Mouse (Mus musculus): ENCODE data around the gene Smurf2. TPM values are rescaled to one million over a fixed set of nuclear protein-coding genes. Genes with fewer than 3 reads are reported as not detected.
A peak's percentile ranks its signal among the peaks of the same experiment; 100 is the strongest.
"Not testable (repeated sequence)": the region's sequence is repeated elsewhere in the genome, so short reads cannot be mapped to it uniquely, and the experiment has no call there.

Smurf2 gene
- polyA plus RNA-seq, 1 experiment from 2014 or later = 12.4 TPM

DNA sequence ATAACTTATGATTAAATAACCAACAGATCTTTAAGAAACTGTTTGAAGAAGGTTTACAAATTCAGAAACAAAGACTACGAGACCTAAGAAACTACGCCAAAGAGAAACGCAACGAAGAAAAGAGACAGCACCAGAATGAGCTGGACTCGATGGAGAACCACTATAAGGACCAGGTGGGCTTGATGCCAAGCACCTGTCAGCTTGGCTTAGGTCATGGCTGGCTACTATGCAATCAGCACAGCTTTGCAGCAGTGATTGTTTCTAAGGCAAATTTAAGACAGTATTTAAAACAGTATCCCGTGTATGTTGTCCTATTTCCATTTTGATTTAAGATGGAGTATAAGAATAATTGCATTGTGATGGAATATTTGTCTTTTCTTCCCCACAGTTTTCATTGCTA lies 102.7 kb downstream of the Smurf2 start:
- H3K36me3 ChIP-seq (replicated peaks) = peaks cover 98% of the 10 kb centered on the region
- H3K9me3 ChIP-seq = no peaks in the 10 kb centered on the region
- H3K27ac ChIP-seq (replicated peaks) = no peak overlapping the region
- WGBS = 95% methylated on average over 6 of the region's 6 CpGs
- no peaks in the 10 kb centered on the region for H3K27me3 ChIP-seq (replicated peaks; ENCODE audit: low read depth, poor library complexity, severe bottlenecking)
- H3K4me3 ChIP-seq = no peak overlapping the region
- H3K4me1 ChIP-seq = peaks cover 14% of the 10 kb centered on the region
- no peak for DNase-seq (ENCODE audit: low spot score)

DNA sequence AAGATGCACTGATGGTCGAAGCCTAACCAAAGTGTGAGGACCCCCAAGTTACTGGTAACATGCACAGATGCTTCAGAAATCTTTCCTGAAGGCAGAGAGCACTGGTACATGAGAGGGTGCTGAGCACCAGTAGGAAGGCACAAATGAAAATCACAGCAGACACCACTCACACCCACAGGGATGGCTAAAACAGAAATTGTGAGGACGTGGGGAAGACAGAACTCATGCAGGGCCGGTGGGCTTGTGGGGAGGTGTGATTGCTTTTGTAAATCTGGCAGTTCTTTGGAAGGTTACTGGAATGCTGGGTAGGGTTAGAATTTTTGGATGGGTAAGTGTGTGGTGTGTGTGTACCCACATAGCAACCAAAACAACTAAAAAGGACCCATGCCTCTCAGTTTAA lies 103.4 kb downstream of the Smurf2 start:
- no peaks in the 10 kb centered on the region for H3K9me3 ChIP-seq
- WGBS = 92% methylated on average over 3 of the region's 3 CpGs

DNA sequence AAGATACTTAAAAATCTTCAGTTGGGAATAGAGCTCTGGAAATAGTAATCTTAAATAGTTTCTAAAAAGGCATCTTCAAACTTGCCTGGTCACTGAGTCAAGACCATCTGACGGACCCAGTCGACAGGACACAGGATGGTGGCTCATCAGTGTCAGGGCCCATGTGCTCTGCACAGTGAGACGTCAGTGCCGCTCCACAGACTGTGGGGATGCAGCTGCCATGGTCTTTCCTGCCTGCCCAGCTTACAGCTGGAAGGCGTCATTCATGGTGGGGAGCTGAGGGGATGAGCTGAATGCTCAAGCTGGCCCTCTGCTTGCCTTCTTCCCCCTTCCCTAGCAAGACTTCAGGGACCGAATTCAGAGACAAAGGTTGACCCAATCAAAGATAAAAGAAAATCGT lies 104.2 kb downstream of the Smurf2 start:
- peaks cover 100% of the 10 kb centered on the region for H3K36me3 ChIP-seq (replicated peaks)
- peaks cover 14% of the 10 kb centered on the region for H3K4me1 ChIP-seq
- no peak overlapping the region for H3K27ac ChIP-seq (replicated peaks)
- no peak for DNase-seq (ENCODE audit: low spot score)
- WGBS = 85% methylated on average over 7 of the region's 7 CpGs
- no peaks in the 10 kb centered on the region for H3K27me3 ChIP-seq (replicated peaks; ENCODE audit: low read depth, poor library complexity, severe bottlenecking)
- H3K4me3 ChIP-seq = no peak overlapping the region
- no peaks in the 10 kb centered on the region for H3K9me3 ChIP-seq

More for the DNA sequence above, 103.4 kb downstream of the Smurf2 start:
- no peak overlapping the region for H3K27ac ChIP-seq (replicated peaks)
- H3K4me1 ChIP-seq = peaks cover 14% of the 10 kb centered on the region
- H3K27me3 ChIP-seq (replicated peaks; ENCODE audit: low read depth, poor library complexity, severe bottlenecking) = no peaks in the 10 kb centered on the region
- peaks cover 98% of the 10 kb centered on the region for H3K36me3 ChIP-seq (replicated peaks)
- no peak overlapping the region for H3K4me3 ChIP-seq
- DNase-seq (ENCODE audit: low spot score) = no peak

DNA sequence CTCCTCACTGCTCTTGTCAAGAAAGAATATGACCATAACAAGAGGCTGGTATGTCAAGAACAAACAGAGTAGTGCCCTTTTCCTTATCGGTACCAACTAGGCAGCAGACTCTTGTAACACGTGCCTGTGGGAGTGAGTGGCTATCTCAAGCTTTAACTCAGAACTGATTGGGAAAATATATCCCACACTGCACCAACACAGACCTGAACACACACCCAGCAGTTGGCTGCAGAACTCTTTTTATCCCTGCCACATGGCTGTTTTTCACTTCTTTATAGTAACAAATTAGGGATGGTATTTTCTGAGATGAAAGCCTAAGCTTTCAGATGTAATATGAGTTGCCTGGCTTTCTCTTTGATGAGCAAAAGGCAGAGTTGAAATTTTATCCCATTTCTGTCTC lies 104.8 kb downstream of the Smurf2 start:
- WGBS = 88% methylated on average over 2 of the region's 2 CpGs
- no peak for DNase-seq (ENCODE audit: low spot score)
- H3K27ac ChIP-seq (replicated peaks) = no peak overlapping the region
- no peaks in the 10 kb centered on the region for H3K27me3 ChIP-seq (replicated peaks; ENCODE audit: low read depth, poor library complexity, severe bottlenecking)
- no peaks in the 10 kb centered on the region for H3K9me3 ChIP-seq
- H3K4me3 ChIP-seq = no peak overlapping the region
- H3K4me1 ChIP-seq = peaks cover 14% of the 10 kb centered on the region
- H3K36me3 ChIP-seq (replicated peaks) = peaks cover 100% of the 10 kb centered on the region

DNA sequence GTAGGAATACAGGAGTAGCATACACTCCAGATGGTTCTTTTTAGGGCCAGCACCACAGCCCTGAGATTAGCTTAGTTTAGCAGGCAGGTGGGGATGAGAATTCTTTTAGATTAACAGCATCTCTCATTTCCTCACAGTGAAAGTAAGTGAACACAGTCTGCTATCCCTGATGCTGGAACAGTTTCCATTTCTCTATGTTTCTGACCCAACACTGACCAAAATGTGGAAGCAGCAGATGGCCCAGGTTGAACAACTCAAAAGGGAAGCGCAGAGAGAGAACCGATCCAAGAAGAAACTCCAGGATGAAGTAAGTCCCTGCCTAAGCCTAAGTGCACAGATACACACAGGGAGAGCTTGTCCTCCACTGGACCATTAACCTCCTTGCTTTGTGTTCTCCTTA lies 105.2 kb downstream of the Smurf2 start:
- 93% methylated on average over 2 of the region's 2 CpGs for WGBS

DNA sequence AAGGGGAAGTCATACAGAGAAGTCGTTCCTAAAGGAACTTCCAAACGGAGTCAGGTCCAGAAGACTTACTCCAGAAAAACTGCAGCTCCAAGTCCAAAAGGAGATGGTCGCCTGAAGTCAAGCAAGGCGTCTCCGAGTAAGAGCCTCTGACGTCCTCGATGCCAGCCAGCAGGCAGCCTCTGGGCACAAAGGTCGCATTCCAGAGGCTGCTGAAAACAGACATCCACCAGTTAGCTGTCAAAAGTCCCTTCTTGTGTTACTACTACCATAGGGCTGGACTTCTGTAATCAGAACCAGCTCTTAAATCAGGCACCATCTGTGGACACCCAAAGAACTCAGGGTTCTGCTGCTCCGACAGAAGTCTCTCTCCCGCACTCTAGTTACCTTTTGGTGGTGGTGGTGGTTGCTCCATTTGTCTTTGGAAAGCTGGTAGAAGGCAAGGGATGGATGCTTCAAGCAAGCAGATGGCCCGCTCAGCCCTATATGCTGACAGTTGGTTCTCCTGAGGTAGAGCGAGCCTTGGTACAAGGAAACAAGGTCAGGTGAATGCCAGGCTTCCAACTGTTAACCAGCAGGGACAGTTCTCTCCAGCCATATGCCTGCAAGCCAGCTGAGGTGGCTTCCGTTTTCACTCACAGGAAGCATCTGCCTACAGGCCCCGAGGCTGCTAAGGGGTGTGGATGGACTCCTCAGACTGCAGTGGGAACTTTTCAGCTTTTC lies 105.8 kb downstream of the Smurf2 start:
- Histone ChIP-seq H3K36me3 (replicated peaks) (peaks cover 100% of the 10 kb centered on the region), H3K4me1 (peaks cover 14% of the 10 kb centered on the region), H3K4me3 (no peak overlapping the region), H3K9me3 (no peaks in the 10 kb centered on the region), H3K27ac (replicated peaks) (no peak overlapping the region), H3K27me3 (replicated peaks; ENCODE audit: low read depth, poor library complexity, severe bottlenecking) (no peaks in the 10 kb centered on the region)
- 61% methylated on average over 14 of the region's 14 CpGs for WGBS
- DNase-seq (ENCODE audit: low spot score) = peak; percentile 24

More for the DNA sequence above, 105.2 kb downstream of the Smurf2 start:
- Histone ChIP-seq H3K27ac (replicated peaks) (no peak overlapping the region), H3K4me1 (peaks cover 14% of the 10 kb centered on the region), H3K36me3 (replicated peaks) (peaks cover 100% of the 10 kb centered on the region), H3K27me3 (replicated peaks; ENCODE audit: low read depth, poor library complexity, severe bottlenecking) (no peaks in the 10 kb centered on the region), H3K4me3 (no peak overlapping the region), H3K9me3 (no peaks in the 10 kb centered on the region)
- no peak for DNase-seq (ENCODE audit: low spot score)

DNA sequence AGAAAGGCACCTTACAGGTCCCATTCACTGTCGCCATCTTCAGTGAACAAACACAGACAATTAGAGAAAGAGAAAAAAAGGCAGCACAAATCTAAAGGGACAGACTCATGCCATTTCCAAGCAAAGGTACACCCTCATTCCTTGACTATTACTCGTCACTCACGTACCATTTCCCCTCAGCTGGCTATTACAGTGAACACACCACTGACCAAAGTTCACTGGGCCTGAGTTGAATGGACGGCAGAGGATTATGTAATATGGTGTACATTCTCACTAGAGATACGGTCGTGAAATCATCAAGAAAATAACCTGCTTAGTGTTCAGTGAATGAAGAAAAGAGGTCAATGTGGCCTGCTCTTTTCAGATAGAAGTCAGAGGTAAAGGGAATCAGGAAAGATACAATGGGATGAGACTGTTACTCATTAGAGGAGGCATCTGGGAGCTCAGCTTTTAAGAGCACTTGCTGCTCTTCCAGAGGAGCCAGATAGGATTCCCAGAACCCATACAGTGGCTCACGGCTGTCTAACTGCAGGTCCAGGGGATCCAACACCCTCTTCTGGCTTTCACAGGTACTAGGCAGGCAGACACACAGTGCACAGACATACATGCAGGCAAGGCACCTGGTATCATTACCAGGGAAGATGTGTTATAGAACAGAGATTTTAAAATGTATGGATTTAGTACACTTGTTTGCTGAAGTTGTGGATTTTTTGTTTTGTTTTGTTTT lies 107.9 kb downstream of the Smurf2 start:
- no peaks in the 10 kb centered on the region for H3K9me3 ChIP-seq
- peaks cover 99% of the 10 kb centered on the region for H3K36me3 ChIP-seq (replicated peaks)
- DNase-seq (ENCODE audit: low spot score) = no peak
- WGBS = 89% methylated on average over 7 of the region's 7 CpGs
- H3K4me3 ChIP-seq = no peak overlapping the region
- no peaks in the 10 kb centered on the region for H3K27me3 ChIP-seq (replicated peaks; ENCODE audit: low read depth, poor library complexity, severe bottlenecking)
- no peak overlapping the region for H3K27ac ChIP-seq (replicated peaks)
- H3K4me1 ChIP-seq = peaks cover 14% of the 10 kb centered on the region

DNA sequence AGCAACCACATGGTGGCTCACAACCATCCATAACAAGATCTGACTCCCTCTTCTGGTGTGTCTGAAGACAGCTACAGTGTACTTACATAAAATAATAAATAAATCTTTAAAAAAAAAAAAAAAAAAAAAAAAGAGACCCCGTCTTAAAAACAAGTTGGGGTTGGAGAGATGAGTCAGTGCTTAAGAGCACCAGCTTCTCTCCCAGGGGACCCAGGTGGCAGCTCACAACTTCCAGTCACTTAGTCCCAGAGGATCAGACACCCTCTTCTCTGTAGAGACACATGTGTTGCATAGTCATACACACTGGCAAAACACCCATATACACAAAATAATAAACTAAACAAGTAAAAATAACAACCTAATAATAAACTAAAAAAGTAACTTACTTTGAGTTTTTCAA lies 113.1 kb downstream of the Smurf2 start:
- not testable (repeated sequence) for DNase-seq (ENCODE audit: low spot score); H3K27me3 ChIP-seq (replicated peaks; ENCODE audit: low read depth, poor library complexity, severe bottlenecking); H3K4me1 ChIP-seq; H3K9me3 ChIP-seq; H3K4me3 ChIP-seq; H3K27ac ChIP-seq (replicated peaks)
- peaks cover 88% of the 10 kb centered on the region for H3K36me3 ChIP-seq (replicated peaks)
- 85% methylated on average over 1 of the region's 1 CpGs for whole genome bisulfite sequencing

DNA sequence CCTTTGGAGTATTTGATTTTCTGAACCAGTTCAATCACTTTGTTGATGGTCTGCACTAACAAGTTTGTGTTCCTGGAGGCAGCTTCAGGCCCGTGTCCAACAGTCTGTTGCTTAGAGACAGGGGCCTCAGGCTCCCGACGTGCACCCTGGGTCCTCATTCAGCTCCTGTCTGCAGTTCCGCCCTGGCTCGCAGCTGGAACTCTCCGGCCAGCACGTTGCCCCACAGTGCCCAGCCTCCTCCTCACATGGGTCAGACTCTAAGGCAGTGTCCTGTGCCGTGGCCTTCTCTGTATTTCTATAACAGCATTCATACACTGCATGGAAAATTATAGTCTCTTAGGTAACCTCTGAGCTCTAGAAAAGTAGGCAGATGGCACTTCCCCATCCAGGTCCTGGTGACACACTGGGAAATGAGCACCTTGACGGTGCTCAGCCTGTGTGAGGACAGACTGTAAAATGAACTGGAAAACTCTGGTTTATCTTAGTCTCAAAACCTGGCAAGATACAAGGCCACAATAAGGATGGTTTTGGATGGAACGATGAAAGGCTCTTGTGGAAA lies 118.4 kb downstream of the Smurf2 start:
- Histone ChIP-seq H3K27me3 (replicated peaks; ENCODE audit: low read depth, poor library complexity, severe bottlenecking) (no peaks in the 10 kb centered on the region), H3K9me3 (peaks cover 6% of the 10 kb centered on the region), H3K27ac (replicated peaks) (no peak overlapping the region), H3K4me1 (no peaks in the 10 kb centered on the region), H3K36me3 (replicated peaks) (peaks cover 91% of the 10 kb centered on the region), H3K4me3 (no peak overlapping the region)
- 91% methylated on average over 10 of the region's 10 CpGs for WGBS
- DNase-seq (ENCODE audit: low spot score) = no peak

DNA sequence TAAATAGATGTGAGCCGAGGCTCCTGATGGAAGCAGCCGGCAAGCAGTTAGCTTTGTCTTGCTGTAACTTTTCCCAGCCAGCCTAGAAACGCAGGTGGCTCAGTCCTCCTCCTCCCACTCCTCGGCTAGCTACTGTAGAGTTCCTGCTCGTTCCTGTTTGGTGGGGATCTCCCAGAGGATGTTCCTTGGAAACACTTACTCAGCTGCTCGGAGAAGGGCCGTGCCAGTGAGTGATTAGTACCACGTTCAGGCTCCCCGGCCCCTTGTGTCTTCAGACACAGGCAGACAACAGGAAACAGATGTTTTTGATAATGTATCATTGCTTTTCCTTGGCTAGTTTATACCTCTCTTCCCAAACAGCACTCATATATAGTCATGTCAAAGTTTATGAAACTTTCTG lies 124.8 kb downstream of the Smurf2 start:
- WGBS = 44% methylated on average over 9 of the region's 9 CpGs
- no peak overlapping the region for H3K4me3 ChIP-seq
- peaks cover 92% of the 10 kb centered on the region for H3K36me3 ChIP-seq (replicated peaks)
- peak; percentile 28 for DNase-seq (ENCODE audit: low spot score)
- H3K9me3 ChIP-seq = peaks cover 6% of the 10 kb centered on the region
- H3K27ac ChIP-seq (replicated peaks) = 0 out of 2 replicates have a peak overlapping the region, but pooled peaks have one; percentile 3
- no peaks in the 10 kb centered on the region for H3K27me3 ChIP-seq (replicated peaks; ENCODE audit: low read depth, poor library complexity, severe bottlenecking)
- H3K4me1 ChIP-seq = peaks cover 11% of the 10 kb centered on the region

DNA sequence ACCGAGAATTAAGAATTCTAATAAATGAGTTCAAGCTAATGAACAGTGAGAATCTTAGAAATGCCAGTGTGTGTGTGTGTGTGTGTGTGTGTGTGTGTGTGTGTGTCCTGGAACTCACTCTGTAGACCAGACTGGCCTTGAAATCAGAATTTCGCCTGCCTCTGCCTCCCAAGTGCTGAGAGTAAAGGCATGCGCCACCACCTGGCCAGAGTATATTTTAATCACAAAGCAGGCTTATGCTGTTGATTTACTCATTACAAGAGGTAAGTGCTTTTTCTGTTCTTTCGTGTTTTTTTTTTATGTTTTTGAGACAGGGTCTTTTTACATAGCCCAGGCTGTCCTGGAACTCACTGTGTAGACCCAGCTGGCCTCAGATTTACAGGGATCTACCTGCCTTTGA lies 126.7 kb downstream of the Smurf2 start:
- no peaks in the 10 kb centered on the region for H3K27me3 ChIP-seq (replicated peaks; ENCODE audit: low read depth, poor library complexity, severe bottlenecking)
- H3K36me3 ChIP-seq (replicated peaks) = peaks cover 74% of the 10 kb centered on the region
- H3K4me3 ChIP-seq = no peak overlapping the region
- DNase-seq (ENCODE audit: low spot score) = no peak
- WGBS = 75% methylated on average over 4 of the region's 4 CpGs
- H3K27ac ChIP-seq (replicated peaks) = no peak overlapping the region
- peaks cover 21% of the 10 kb centered on the region for H3K4me1 ChIP-seq
- peaks cover 6% of the 10 kb centered on the region for H3K9me3 ChIP-seq

DNA sequence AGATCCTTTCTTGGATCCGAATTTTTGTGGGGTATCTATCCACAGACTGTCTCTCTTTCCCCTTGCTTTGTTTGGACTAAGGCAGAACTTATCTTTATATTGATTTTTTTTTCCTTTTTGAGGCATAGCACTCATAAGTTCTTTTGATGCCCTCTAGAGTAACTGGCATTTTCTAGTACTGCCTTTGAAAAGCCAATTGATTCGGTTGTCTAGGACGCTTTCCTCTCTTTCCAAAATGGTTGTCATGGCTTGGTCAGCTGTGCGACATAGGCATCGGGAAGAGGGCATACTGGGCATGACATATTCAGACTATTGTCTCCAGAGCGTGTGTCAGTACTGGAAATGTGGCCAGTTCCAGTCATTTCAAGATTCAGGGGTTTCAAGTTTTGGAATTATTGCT lies 130.9 kb downstream of the Smurf2 start:
- Histone ChIP-seq H3K36me3 (replicated peaks) (peaks cover 62% of the 10 kb centered on the region), H3K27me3 (replicated peaks; ENCODE audit: low read depth, poor library complexity, severe bottlenecking) (no peaks in the 10 kb centered on the region), H3K27ac (replicated peaks) (peak overlapping the region; percentile 100), H3K4me3 (peak overlapping the region; percentile 80), H3K9me3 (no peaks in the 10 kb centered on the region), H3K4me1 (peaks cover 22% of the 10 kb centered on the region)
- peak; percentile 20 for DNase-seq (ENCODE audit: low spot score)
- 1% methylated on average over 6 of the region's 6 CpGs for WGBS

Data from embryonic facial prominence, embryonic 10.5 days (tissue).